Mouse (Mus musculus): ENCODE data around the gene Bpifc. TPM values are rescaled to one million over a fixed set of nuclear protein-coding genes. Genes with fewer than 3 reads are reported as not detected.
"Not testable (repeated sequence)": the region's sequence is repeated elsewhere in the genome, so short reads cannot be mapped to it uniquely, and the experiment has no call there.

Gene Bpifc
- polyA plus RNA-seq, 1 experiment: 0.04 TPM

GRCm38 (mm10) chr10:86032517-86032916 is 20.8 kb upstream of the Bpifc start:
- TF ChIP-seq CTCF (IDR thresholded peaks at IDR 0.05; ENCODE audit: borderline replicate concordance, extremely low read depth, insufficient read depth, insufficient read length): no peak
- no peak for TF ChIP-seq POLR2A (IDR thresholded peaks at IDR 0.05; ENCODE audit: borderline replicate concordance, extremely low read depth, insufficient read depth, insufficient read length, poor library complexity, severe bottlenecking)
- no peak for DNase-seq (ENCODE audit: low read depth)

- TF ChIP-seq POLR2A (IDR thresholded peaks at IDR 0.05; ENCODE audit: borderline replicate concordance, extremely low read depth, insufficient read depth, insufficient read length, poor library complexity, severe bottlenecking): no peak
- no peak for TF ChIP-seq CTCF (IDR thresholded peaks at IDR 0.05; ENCODE audit: borderline replicate concordance, extremely low read depth, insufficient read depth, insufficient read length)
- DNase-seq (ENCODE audit: low read depth): no peak
These were observed 19.0 kb upstream of the Bpifc start for GRCm38 (mm10) chr10:86030743-86031142.

- DNase-seq (ENCODE audit: low read depth): not testable (repeated sequence)
These were observed 15.1 kb upstream of the Bpifc start for GRCm38 (mm10) chr10:86026807-86027206.

- DNase-seq (ENCODE audit: low read depth): no peak
- TF ChIP-seq CTCF (IDR thresholded peaks at IDR 0.05; ENCODE audit: borderline replicate concordance, extremely low read depth, insufficient read depth, insufficient read length) (no peak), POLR2A (IDR thresholded peaks at IDR 0.05; ENCODE audit: borderline replicate concordance, extremely low read depth, insufficient read depth, insufficient read length, poor library complexity, severe bottlenecking) (no peak)
These were observed 14.7 kb upstream of the Bpifc start for GRCm38 (mm10) chr10:86026354-86026753.

DNA sequence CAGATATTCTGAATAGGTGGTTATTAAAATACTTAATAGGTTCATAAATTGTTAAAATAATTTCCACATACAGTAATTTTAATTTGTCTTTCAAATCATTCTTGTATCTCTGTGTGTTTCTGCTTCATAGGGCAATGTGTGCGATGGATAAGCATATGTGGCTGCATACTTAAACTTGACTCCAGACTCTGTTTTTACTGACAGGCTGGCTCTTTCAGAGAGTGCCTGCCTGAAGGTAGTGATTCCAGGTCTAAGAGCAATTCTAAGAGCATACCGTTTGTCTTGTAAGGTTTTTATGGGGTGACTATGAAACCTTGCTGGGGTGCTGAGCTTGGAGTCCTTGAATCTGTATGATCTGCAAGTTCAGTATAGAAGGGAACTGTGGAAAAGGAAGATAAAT is 14.2 kb upstream of the Bpifc start:
- TF ChIP-seq CTCF (IDR thresholded peaks at IDR 0.05; ENCODE audit: borderline replicate concordance, extremely low read depth, insufficient read depth, insufficient read length) (no peak), POLR2A (IDR thresholded peaks at IDR 0.05; ENCODE audit: borderline replicate concordance, extremely low read depth, insufficient read depth, insufficient read length, poor library complexity, severe bottlenecking) (no peak)

DNA sequence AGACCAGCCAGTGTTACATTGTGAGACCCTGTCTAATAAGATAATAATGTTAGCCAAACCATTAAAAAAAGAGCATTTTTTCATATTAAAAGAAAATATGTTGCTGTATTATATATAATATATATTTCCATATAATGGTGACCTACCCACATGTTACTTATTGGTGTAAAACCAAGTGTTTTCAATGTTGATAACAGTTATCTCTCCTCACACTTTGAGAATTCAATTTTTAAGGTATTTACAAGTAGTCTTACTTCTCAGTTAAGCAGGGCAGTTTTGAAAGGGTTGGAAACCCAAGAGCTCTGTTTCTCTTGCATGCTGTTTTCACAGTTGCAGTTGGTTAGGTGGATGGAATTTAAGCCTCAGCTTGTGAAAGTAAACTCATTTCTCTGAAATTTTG is 11.5 kb upstream of the Bpifc start:
- TF ChIP-seq CTCF (IDR thresholded peaks at IDR 0.05; ENCODE audit: borderline replicate concordance, extremely low read depth, insufficient read depth, insufficient read length) (no peak), POLR2A (IDR thresholded peaks at IDR 0.05; ENCODE audit: borderline replicate concordance, extremely low read depth, insufficient read depth, insufficient read length, poor library complexity, severe bottlenecking) (no peak)
- DNase-seq (ENCODE audit: low read depth): no peak

More for the DNA sequence above, 14.2 kb upstream of the Bpifc start:
- DNase-seq (ENCODE audit: low read depth): no peak

DNA sequence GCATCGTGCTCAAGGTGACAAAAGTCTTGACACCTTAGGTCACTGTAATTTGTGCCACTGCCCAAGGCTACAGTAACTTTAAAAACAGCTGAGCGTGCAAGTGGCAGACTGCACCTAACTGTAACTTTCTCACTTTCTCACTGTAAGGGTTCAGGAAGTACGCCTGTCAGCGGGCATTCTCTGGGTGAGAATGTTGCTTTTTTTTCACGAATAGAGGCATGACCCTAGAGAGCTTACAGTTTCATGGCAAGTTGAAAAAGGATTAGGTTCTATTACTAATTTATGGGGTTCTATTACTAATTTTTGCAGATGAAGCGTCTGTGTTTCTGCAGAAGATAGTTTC is 10.8 kb upstream of the Bpifc start:
- TF ChIP-seq CTCF (IDR thresholded peaks at IDR 0.05; ENCODE audit: borderline replicate concordance, extremely low read depth, insufficient read depth, insufficient read length) (0 out of 2 replicates have a peak, but pooled peaks have one; percentile 1), POLR2A (IDR thresholded peaks at IDR 0.05; ENCODE audit: borderline replicate concordance, extremely low read depth, insufficient read depth, insufficient read length, poor library complexity, severe bottlenecking) (no peak)

GRCm38 (mm10) chr10:86021749-86022473 is 10.2 kb upstream of the Bpifc start, which contains the start of gene Fbxo7:
Fbxo7 (plus strand) TSS chr10:86021972.
- DNase-seq (ENCODE audit: low read depth): peak; percentile 96
- TF ChIP-seq POLR2A (IDR thresholded peaks at IDR 0.05; ENCODE audit: borderline replicate concordance, extremely low read depth, insufficient read depth, insufficient read length, poor library complexity, severe bottlenecking): peak; percentile 46; the same call in 1 of the 2 replicates
- peak; percentile 96 for TF ChIP-seq CTCF (IDR thresholded peaks at IDR 0.05; ENCODE audit: borderline replicate concordance, extremely low read depth, insufficient read depth, insufficient read length)

More for the DNA sequence above, 10.8 kb upstream of the Bpifc start:
- DNase-seq (ENCODE audit: low read depth): no peak

GRCm38 (mm10) chr10:86021408-86021748 is 9.7 kb upstream of the Bpifc start:
- DNase-seq (ENCODE audit: low read depth): no peak
- TF ChIP-seq POLR2A (IDR thresholded peaks at IDR 0.05; ENCODE audit: borderline replicate concordance, extremely low read depth, insufficient read depth, insufficient read length, poor library complexity, severe bottlenecking) (no peak), CTCF (IDR thresholded peaks at IDR 0.05; ENCODE audit: borderline replicate concordance, extremely low read depth, insufficient read depth, insufficient read length) (no peak)

- TF ChIP-seq CTCF (IDR thresholded peaks at IDR 0.05; ENCODE audit: borderline replicate concordance, extremely low read depth, insufficient read depth, insufficient read length) (no peak), POLR2A (IDR thresholded peaks at IDR 0.05; ENCODE audit: borderline replicate concordance, extremely low read depth, insufficient read depth, insufficient read length, poor library complexity, severe bottlenecking) (no peak)
- no peak for DNase-seq (ENCODE audit: low read depth)
These were observed 7.1 kb upstream of the Bpifc start for GRCm38 (mm10) chr10:86018813-86019212.

GRCm38 (mm10) chr10:86017781-86018180 is 6.1 kb upstream of the Bpifc start:
- no peak for DNase-seq (ENCODE audit: low read depth)
- TF ChIP-seq CTCF (IDR thresholded peaks at IDR 0.05; ENCODE audit: borderline replicate concordance, extremely low read depth, insufficient read depth, insufficient read length) (no peak), POLR2A (IDR thresholded peaks at IDR 0.05; ENCODE audit: borderline replicate concordance, extremely low read depth, insufficient read depth, insufficient read length, poor library complexity, severe bottlenecking) (no peak)

DNA sequence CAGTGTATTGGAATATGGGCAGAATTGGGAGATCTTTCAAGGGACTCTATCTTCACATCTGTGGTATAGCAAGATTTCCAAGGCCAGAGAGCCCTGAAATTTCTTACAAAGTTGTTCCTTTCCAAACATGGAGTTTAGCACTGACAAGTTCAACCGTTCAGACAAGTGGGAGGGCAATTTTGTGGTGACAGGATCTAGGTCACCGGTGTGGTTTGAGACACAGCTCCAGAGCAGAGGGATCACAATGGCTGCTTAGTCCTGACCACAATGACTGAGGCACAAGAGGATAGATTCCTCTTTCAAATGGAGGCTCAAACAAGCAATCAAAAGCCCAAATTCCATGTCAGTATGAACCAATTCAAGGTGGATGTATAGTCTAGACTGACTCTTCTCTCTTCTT is 523 bp downstream of the Bpifc start:
- DNase-seq (ENCODE audit: low read depth): no peak
- no peak for TF ChIP-seq POLR2A (IDR thresholded peaks at IDR 0.05; ENCODE audit: borderline replicate concordance, extremely low read depth, insufficient read depth, insufficient read length, poor library complexity, severe bottlenecking)
- TF ChIP-seq CTCF (IDR thresholded peaks at IDR 0.05; ENCODE audit: borderline replicate concordance, extremely low read depth, insufficient read depth, insufficient read length): no peak
